Mouse (Mus musculus) E14TG2a.4 (cell line): ENCODE results near the gene Zyg11a.
"Not testable (repeated sequence)": the region's sequence is repeated elsewhere in the genome, so short reads cannot be mapped to it uniquely, and the experiment has no call there.

ENCODE experiments used
- H3K27me3 ChIP-seq: 2 replicates; pipeline ENCODE4 v1.6.1; 2014; ENCODE audit warnings: low read length, control low read depth; ENCODE audit not compliant: insufficient read depth
- H3K36me3 ChIP-seq: 2 replicates; pipeline ENCODE4 v1.6.1; 2014; ENCODE audit warnings: low read length, control low read depth; ENCODE audit not compliant: insufficient read depth
- H3K4me1 ChIP-seq: replicated peaks from 2 replicates; pipeline ENCODE4 v1.6.1; 2014; ENCODE audit warnings: low read depth, low read length, control low read depth
- H3K4me3 ChIP-seq: replicated peaks from 2 replicates; pipeline ENCODE4 v1.5.1; 2014; ENCODE audit warnings: mild to moderate bottlenecking, low read length
- H3K9me3 ChIP-seq: 2 replicates; pipeline ENCODE4 v1.6.1; 2014; ENCODE audit warnings: low read length, control low read depth
- CTCF ChIP-seq: conservative IDR thresholded peaks from 2 replicates; pipeline ENCODE4 v1.5.1; 2014; ENCODE audit warnings: low read length
- NANOG ChIP-seq: IDR thresholded peaks from 2 replicates; pipeline ENCODE4 v1.6.1; 2014; ENCODE audit warnings: borderline replicate concordance, low read length, mixed read lengths
- POU5F1 ChIP-seq: IDR thresholded peaks from 2 replicates; pipeline ENCODE4 v1.6.1; 2014; ENCODE audit warnings: low read length, borderline replicate concordance

Zyg11a gene

GRCm38 (mm10) chr4:108165152-108165895, 52.5 kb downstream of the Zyg11a start, which contains the start of gene Echdc2:
Echdc2 (plus strand) TSS chr4:108165437.
- peaks cover 53% of the 10 kb centered on the region for H3K4me1 ChIP-seq
- H3K9me3 ChIP-seq, result no peaks in the 10 kb centered on the region
- peaks cover 7% of the 10 kb centered on the region; the same call in 1 of the 2 replicates for H3K27me3 ChIP-seq
- H3K36me3 ChIP-seq, result peaks cover 21% of the 10 kb centered on the region
- TF ChIP-seq POU5F1, result no peak
- no peak for TF ChIP-seq CTCF
- peak within 1 kb of the TSS; percentile 90 for H3K4me3 ChIP-seq

GRCm38 (mm10) chr4:108163291-108163690, 54.6 kb downstream of the Zyg11a start:
- TF ChIP-seq CTCF, result no peak
- TF ChIP-seq POU5F1, result no peak
- no peak for TF ChIP-seq NANOG
- Histone ChIP-seq H3K4me1 (peaks cover 44% of the 10 kb centered on the region), H3K27me3 (peaks cover 7% of the 10 kb centered on the region; the same call in 1 of the 2 replicates), H3K4me3 (no peak overlapping the region), H3K9me3 (peaks cover 1% of the 10 kb centered on the region; the same call in 1 of the 2 replicates), H3K36me3 (peaks cover 5% of the 10 kb centered on the region)

GRCm38 (mm10) chr4:108161936-108162335, 55.9 kb downstream of the Zyg11a start:
- Histone ChIP-seq H3K9me3 (peaks cover 7% of the 10 kb centered on the region), H3K27me3 (peaks cover 7% of the 10 kb centered on the region; the same call in 1 of the 2 replicates), H3K36me3 (no peaks in the 10 kb centered on the region), H3K4me1 (peaks cover 40% of the 10 kb centered on the region), H3K4me3 (no peak overlapping the region)
- no peak for TF ChIP-seq POU5F1
- TF ChIP-seq NANOG, result no peak
- TF ChIP-seq CTCF, result no peak

- peaks cover 27% of the 10 kb centered on the region for H3K9me3 ChIP-seq
- not testable (repeated sequence) for H3K4me3 ChIP-seq, H3K27me3 ChIP-seq, H3K4me1 ChIP-seq, H3K36me3 ChIP-seq
Measured at GRCm38 (mm10) chr4:108155141-108155540, 62.7 kb downstream of the Zyg11a start.

- H3K36me3 ChIP-seq, H3K4me3 ChIP-seq, H3K27me3 ChIP-seq, H3K4me1 ChIP-seq: not testable (repeated sequence)
- H3K9me3 ChIP-seq, result peaks cover 43% of the 10 kb centered on the region
Measured at GRCm38 (mm10) chr4:108145554-108145953, 72.3 kb downstream of the Zyg11a start.

GRCm38 (mm10) chr4:108144880-108145279, 73.0 kb downstream of the Zyg11a start, which contains the start of gene Scp2:
Scp2 (minus strand) TSS chr4:108144998.
- Histone ChIP-seq H3K4me1 (no peaks in the 10 kb centered on the region), H3K9me3 (peaks cover 43% of the 10 kb centered on the region), H3K36me3 (no peaks in the 10 kb centered on the region), H3K27me3 (no peaks in the 10 kb centered on the region), H3K4me3 (no peak within 1 kb of the TSS)
- TF ChIP-seq CTCF (no peak), NANOG (no peak), POU5F1 (no peak)

- Histone ChIP-seq H3K4me1 (no peaks in the 10 kb centered on the region), H3K9me3 (peaks cover 43% of the 10 kb centered on the region), H3K27me3 (no peaks in the 10 kb centered on the region), H3K36me3 (no peaks in the 10 kb centered on the region), H3K4me3 (no peak overlapping the region)
- TF ChIP-seq POU5F1 (no peak), NANOG (no peak), CTCF (no peak)
Measured at GRCm38 (mm10) chr4:108143778-108144177, 74.1 kb downstream of the Zyg11a start.

GRCm38 (mm10) chr4:108143178-108143577, 74.7 kb downstream of the Zyg11a start:
- not testable (repeated sequence) for H3K4me1 ChIP-seq, H3K27me3 ChIP-seq, H3K4me3 ChIP-seq, H3K36me3 ChIP-seq
- peaks cover 43% of the 10 kb centered on the region for H3K9me3 ChIP-seq

- no peaks in the 10 kb centered on the region for H3K27me3 ChIP-seq
- H3K4me1 ChIP-seq, result no peaks in the 10 kb centered on the region
- H3K4me3 ChIP-seq, result no peak overlapping the region
- H3K9me3 ChIP-seq, result peaks cover 9% of the 10 kb centered on the region
- TF ChIP-seq POU5F1, result no peak
- no peak for TF ChIP-seq NANOG
- no peak for TF ChIP-seq CTCF
- H3K36me3 ChIP-seq, result no peaks in the 10 kb centered on the region
Measured at GRCm38 (mm10) chr4:108136938-108137337, 80.9 kb downstream of the Zyg11a start.
